Mouse (Mus musculus): ENCODE measurements around the gene Pspn.
A peak's percentile ranks its signal among the peaks of the same experiment; 100 is the strongest.

Pspn gene

GRCm38 (mm10) chr17:56999968-57000609, at the start of gene Pspn:
Pspn (minus strand) TSS chr17:57000018.
- DNase-seq (ENCODE audit: low read depth, low spot score), result no peak

- no peak for DNase-seq (ENCODE audit: low read depth, low spot score)
These were observed 49.0 kb upstream of the Pspn start for GRCm38 (mm10) chr17:57048816-57049215.

- DNase-seq (ENCODE audit: low read depth, low spot score), result peak; percentile 87
These were observed 47.6 kb upstream of the Pspn start for GRCm38 (mm10) chr17:57047406-57047805.

- no peak for DNase-seq (ENCODE audit: low read depth, low spot score)
These were observed 41.7 kb upstream of the Pspn start, which contains the start of gene Slc25a41 for GRCm38 (mm10) chr17:57041554-57041953. Slc25a41 (minus strand) TSS chr17:57041654.

GRCm38 (mm10) chr17:57038978-57039377, 39.2 kb upstream of the Pspn start:
- DNase-seq (ENCODE audit: low read depth, low spot score), result peak; percentile 45

- DNase-seq (ENCODE audit: low read depth, low spot score), result no peak
These were observed 33.0 kb upstream of the Pspn start for GRCm38 (mm10) chr17:57032854-57033253.

GRCm38 (mm10) chr17:57031661-57032420, 32.0 kb upstream of the Pspn start:
- peak; percentile 100 for DNase-seq (ENCODE audit: low read depth, low spot score)

GRCm38 (mm10) chr17:57030931-57031660, 31.3 kb upstream of the Pspn start, which contains the start of gene Khsrp:
Khsrp (minus strand) TSS chr17:57031522.
- no peak for DNase-seq (ENCODE audit: low read depth, low spot score)

- DNase-seq (ENCODE audit: low read depth, low spot score), result no peak
These were observed 29.9 kb upstream of the Pspn start for GRCm38 (mm10) chr17:57029691-57030090.

- DNase-seq (ENCODE audit: low read depth, low spot score), result no peak
These were observed 27.7 kb upstream of the Pspn start for GRCm38 (mm10) chr17:57027471-57027870.

GRCm38 (mm10) chr17:57020960-57021359, 21.1 kb upstream of the Pspn start:
- DNase-seq (ENCODE audit: low read depth, low spot score), result no peak

- no peak for DNase-seq (ENCODE audit: low read depth, low spot score)
These were observed 19.9 kb upstream of the Pspn start for GRCm38 (mm10) chr17:57019693-57020092.

- DNase-seq (ENCODE audit: low read depth, low spot score), result no peak
These were observed 12.5 kb upstream of the Pspn start for GRCm38 (mm10) chr17:57012245-57012795.

GRCm38 (mm10) chr17:57011236-57012141, 11.7 kb upstream of the Pspn start, which contains the start of the genes Gtf2f1 and Gm17949:
Gtf2f1 (minus strand) TSS chr17:57011288.
Gm17949 (plus strand) TSS chr17:57011469.
- peak; percentile 98 for DNase-seq (ENCODE audit: low read depth, low spot score)

GRCm38 (mm10) chr17:57010911-57011235, 11.1 kb upstream of the Pspn start:
- DNase-seq (ENCODE audit: low read depth, low spot score), result no peak

GRCm38 (mm10) chr17:57007137-57007905, 7.5 kb upstream of the Pspn start:
- no peak for DNase-seq (ENCODE audit: low read depth, low spot score)

GRCm38 (mm10) chr17:57003994-57004393, 4.2 kb upstream of the Pspn start:
- DNase-seq (ENCODE audit: low read depth, low spot score), result no peak

- DNase-seq (ENCODE audit: low read depth, low spot score), result no peak
These were observed 1.4 kb upstream of the Pspn start for GRCm38 (mm10) chr17:57001228-57001627.

- no peak for DNase-seq (ENCODE audit: low read depth, low spot score)
These were observed 404 bp downstream of the Pspn start for GRCm38 (mm10) chr17:56999414-56999813.

- peak; percentile 96 for DNase-seq (ENCODE audit: low read depth, low spot score)
These were observed 2.7 kb downstream of the Pspn start, which contains the start of gene Alkbh7 for GRCm38 (mm10) chr17:56997029-56997667. Alkbh7 (plus strand) TSS chr17:56997339.

Measured in WW6 (cell line).